In the genomic region with DNA sequence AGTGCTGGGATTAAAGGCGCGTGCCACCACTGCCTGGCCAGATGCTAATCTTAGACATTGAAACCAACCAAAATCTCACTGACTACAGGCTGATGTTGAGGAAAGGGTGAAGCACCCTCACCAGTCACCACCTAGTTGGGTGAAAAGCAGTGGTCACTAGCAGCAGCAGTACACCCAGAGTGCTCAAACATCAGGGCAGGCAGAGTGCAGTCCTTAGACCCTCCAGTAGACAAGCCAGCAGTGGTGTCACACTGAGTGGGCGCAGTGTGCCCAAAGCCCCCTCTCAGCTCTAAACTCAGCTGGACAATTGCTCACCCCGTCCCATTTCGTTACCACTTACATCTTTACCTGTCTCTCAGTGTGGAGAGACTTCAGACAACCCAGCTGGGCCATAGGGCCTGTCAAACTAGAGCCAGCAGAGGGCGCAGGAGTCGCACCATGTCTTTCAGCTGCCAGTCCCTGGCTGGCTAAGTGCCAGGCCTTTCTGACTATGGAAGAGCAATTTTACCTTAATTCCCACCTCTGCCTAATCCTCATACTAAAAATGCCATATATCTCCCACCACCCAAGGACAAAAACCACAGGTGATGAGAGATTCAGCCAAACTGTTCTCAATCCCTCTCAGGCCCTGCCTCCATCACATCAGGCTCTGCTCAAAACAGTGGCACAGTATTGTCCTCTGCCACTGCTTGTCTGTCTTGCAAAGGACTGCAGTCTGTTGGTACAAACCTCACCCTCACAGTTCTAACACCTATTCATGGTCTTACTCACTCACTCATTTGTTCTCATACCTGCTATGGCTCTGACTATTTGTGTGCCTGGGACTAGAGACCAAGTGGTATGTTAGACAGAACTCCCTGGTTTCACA, we compare ENCODE assay signal across 8 mouse cellular contexts. TPM values are rescaled to one million over a fixed set of nuclear protein-coding genes. Genes with fewer than 3 reads are reported as not detected.
A peak's percentile ranks its signal among the peaks of the same experiment; 100 is the strongest.
DNase-seq lines count a peak whose midpoint lies in the region; ATAC-seq lines count a peak whose summit lies in the region.

No protein-coding gene starts in this region.

- H3K9ac ChIP-seq in midbrain, embryonic 16.5 days (ENCODE audit: low read depth, low read length): no peak overlapping the region
- no peak overlapping the region for H3K9ac ChIP-seq in intestine, embryonic 16.5 days (ENCODE audit: low read depth, low read length)
- H3K9ac ChIP-seq in neural tube, embryonic 12.5 days: no peak overlapping the region

- H3K27me3 ChIP-seq in midbrain, embryonic 10.5 days (ENCODE audit: low read depth, poor library complexity, severe bottlenecking): no peaks in the 10 kb centered on the region
- H3K27me3 ChIP-seq in midbrain, embryonic 16.5 days (ENCODE audit: control insufficient read depth, insufficient read depth, low read depth, low read length): no peaks in the 10 kb centered on the region
- H3K27me3 ChIP-seq in intestine, embryonic 16.5 days (replicated peaks; ENCODE audit: control insufficient read depth, insufficient read depth, low read length): no peaks in the 10 kb centered on the region
- no peaks in the 10 kb centered on the region for H3K27me3 ChIP-seq in neural tube, embryonic 12.5 days (replicated peaks)

- no peak; the same call in 1 of the 2 replicates for ATAC-seq in midbrain, embryonic 16.5 days
- ATAC-seq in intestine, embryonic 16.5 days: peak; percentile 74
- ATAC-seq in neural tube, embryonic 12.5 days (ENCODE audit: low FRiP score, low read depth): peak; percentile 70

- WGBS in midbrain, embryonic 10.5 days: 80% methylated on average over 7 of the region's 7 CpGs
- WGBS in midbrain, embryonic 16.5 days: 74% methylated on average over 7 of the region's 7 CpGs
- 80% methylated on average over 7 of the region's 7 CpGs for WGBS in intestine, embryonic 16.5 days
- 80% methylated on average over 7 of the region's 7 CpGs for WGBS in neural tube, embryonic 12.5 days

- H3K4me1 ChIP-seq in midbrain, embryonic 10.5 days: no peaks in the 10 kb centered on the region
- H3K4me1 ChIP-seq in midbrain, embryonic 16.5 days (ENCODE audit: control insufficient read depth, insufficient read depth, low read length): no peaks in the 10 kb centered on the region
- H3K4me1 ChIP-seq in intestine, embryonic 16.5 days (ENCODE audit: control insufficient read depth, insufficient read depth, low read length): no peaks in the 10 kb centered on the region
- H3K4me1 ChIP-seq in neural tube, embryonic 12.5 days: no peaks in the 10 kb centered on the region

- H3K36me3 ChIP-seq in midbrain, embryonic 10.5 days: peaks cover 93% of the 10 kb centered on the region
- H3K36me3 ChIP-seq in midbrain, embryonic 16.5 days (ENCODE audit: control insufficient read depth, insufficient read depth, low read length): peaks cover 47% of the 10 kb centered on the region
- peaks cover 13% of the 10 kb centered on the region for H3K36me3 ChIP-seq in intestine, embryonic 16.5 days (ENCODE audit: control insufficient read depth, insufficient read depth, low read length)
- peaks cover 76% of the 10 kb centered on the region for H3K36me3 ChIP-seq in neural tube, embryonic 12.5 days

- peak; percentile 36 for DNase-seq in midbrain, embryonic 10.5 days (ENCODE audit: low spot score)
- peak; percentile 90 to 95 for DNase-seq in cerebellum, postnatal 14 days
- peak; percentile 73 to 76 for DNase-seq in frontal cortex, postnatal 25 days (ENCODE audit: low spot score in 2 of 2)
- peak; percentile 91 for DNase-seq in left cerebral cortex, postnatal 4 days
- peak; percentile 44 for DNase-seq in telencephalon, adult 2 months (ENCODE audit: low read depth, low spot score)

- intact Hi-C loops in left cerebral cortex, postnatal 4 days (cut with DNase I): no loop called here

- H3K27ac ChIP-seq in midbrain, embryonic 10.5 days (replicated peaks): no peak overlapping the region
- no peak overlapping the region for H3K27ac ChIP-seq in midbrain, embryonic 16.5 days (ENCODE audit: low read length)
- no peak overlapping the region for H3K27ac ChIP-seq in intestine, embryonic 16.5 days (ENCODE audit: low read length)
- no peak overlapping the region for H3K27ac ChIP-seq in neural tube, embryonic 12.5 days

- H3K4me2 ChIP-seq in midbrain, embryonic 16.5 days (ENCODE audit: low read length): no peak overlapping the region
- no peak overlapping the region for H3K4me2 ChIP-seq in intestine, embryonic 16.5 days (ENCODE audit: low read depth, low read length)
- no peak overlapping the region for H3K4me2 ChIP-seq in neural tube, embryonic 12.5 days (replicated peaks)

- no peaks in the 10 kb centered on the region for H3K9me3 ChIP-seq in midbrain, embryonic 10.5 days (replicated peaks)
- no peaks in the 10 kb centered on the region for H3K9me3 ChIP-seq in midbrain, embryonic 16.5 days (replicated peaks; ENCODE audit: control insufficient read depth, low read length, poor library complexity, severe bottlenecking)
- no peaks in the 10 kb centered on the region for H3K9me3 ChIP-seq in intestine, embryonic 16.5 days (ENCODE audit: control insufficient read depth, low read length)
- H3K9me3 ChIP-seq in neural tube, embryonic 12.5 days: no peaks in the 10 kb centered on the region

- no peak overlapping the region for H3K4me3 ChIP-seq in midbrain, embryonic 10.5 days
- no peak overlapping the region for H3K4me3 ChIP-seq in midbrain, embryonic 16.5 days (ENCODE audit: low read depth, low read length)
- H3K4me3 ChIP-seq in intestine, embryonic 16.5 days (ENCODE audit: low read length): no peak overlapping the region
- H3K4me3 ChIP-seq in neural tube, embryonic 12.5 days: no peak overlapping the region

RNA-seq across cellular contexts. Expression of gene Ripk4, which starts 41.3 kb away (rescaled TPM):
- polyA plus RNA-seq in midbrain, embryonic 10.5 days (2016; fragmentation: Nextera tagmentation; extraction: Ambion mirVana): 1.1 and 1.5 TPM in 2 replicates
- 0.67 and 0.79 TPM in 2 replicates for polyA plus RNA-seq in midbrain, embryonic 16.5 days (2015; fragmentation: Nextera tagmentation; extraction: Ambion mirVana)
- polyA plus RNA-seq in intestine, embryonic 16.5 days (2015; fragmentation: Nextera tagmentation; extraction: Ambion mirVana): 21.8 and 22.7 TPM in 2 replicates
- under 1 TPM; 0.38 to 0.40 TPM for total RNA-seq in left cerebral cortex, postnatal 4 days (2021)
- polyA plus RNA-seq in neural tube, embryonic 12.5 days (2016; fragmentation: Nextera tagmentation; extraction: Ambion mirVana): 0.80 and 1.4 TPM in 2 replicates

RNA-seq across cellular contexts. Expression of gene Prdm15, which starts 46.7 kb away (rescaled TPM):
- 13.4 and 14.8 TPM in 2 replicates for polyA plus RNA-seq in midbrain, embryonic 10.5 days (2016; fragmentation: Nextera tagmentation; extraction: Ambion mirVana)
- 10.9 and 14.2 TPM in 2 replicates for polyA plus RNA-seq in midbrain, embryonic 16.5 days (2015; fragmentation: Nextera tagmentation; extraction: Ambion mirVana)
- 7.1 and 7.8 TPM in 2 replicates for polyA plus RNA-seq in intestine, embryonic 16.5 days (2015; fragmentation: Nextera tagmentation; extraction: Ambion mirVana)
- 10 to 100 TPM; 21.9 to 25.8 TPM for total RNA-seq in left cerebral cortex, postnatal 4 days (2021)
- 14.7 and 14.8 TPM in 2 replicates for polyA plus RNA-seq in neural tube, embryonic 12.5 days (2016; fragmentation: Nextera tagmentation; extraction: Ambion mirVana)

Comparison
In these comparisons a context has a peak if more than half of its experiments do, and no peak if none do; other contexts are left out.
1. DNase-seq: peak in every context shown above with its lines; median percentile 92 in cerebellum, postnatal 14 days; 91 in left cerebral cortex, postnatal 4 days; 74 in frontal cortex, postnatal 25 days; 44 in telencephalon, adult 2 months; 36 in midbrain, embryonic 10.5 days.